Mouse (Mus musculus): Measurements from ENCODE around the gene Tmbim1.

DNA sequence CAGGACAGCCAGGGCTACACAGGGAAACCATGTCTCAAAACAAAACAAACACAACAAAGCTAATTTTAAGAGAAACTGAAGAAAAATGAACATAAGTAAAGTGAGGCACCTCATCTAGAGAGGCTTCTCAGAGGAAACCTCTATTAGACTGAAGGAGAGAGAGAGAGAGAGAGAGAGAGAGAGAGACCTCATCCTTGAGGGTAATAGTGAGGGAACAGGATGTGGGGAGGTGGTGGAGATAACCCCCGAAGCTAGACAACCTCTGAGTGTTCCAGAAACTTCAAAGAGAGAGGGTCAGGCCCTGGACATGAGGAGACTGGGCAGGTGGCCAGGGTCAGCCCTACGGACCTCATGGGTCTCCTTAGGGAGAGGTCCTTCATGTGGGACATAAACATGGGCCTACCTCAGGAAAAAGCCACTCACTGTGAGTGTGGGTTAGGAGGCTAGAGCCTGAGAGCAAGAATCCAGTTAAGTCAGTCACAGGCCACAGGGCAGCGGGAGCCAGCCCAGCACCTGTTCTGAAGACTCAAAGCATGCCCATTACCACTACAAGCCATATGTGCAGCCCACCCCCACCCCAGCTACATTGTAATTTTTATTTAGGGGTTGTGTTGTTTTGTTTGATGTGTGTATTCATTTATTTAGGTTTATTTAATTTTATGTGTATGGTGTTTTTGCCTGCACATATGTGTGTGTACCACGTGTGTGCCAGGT is 10.8 kb upstream of the Tmbim1 start:
- TF ChIP-seq CTCF (conservative IDR thresholded peaks at IDR 0.05 in 1 of 2, IDR thresholded peaks at IDR 0.05 in 1 of 2; ENCODE audit: low read depth in 2 of 2, low read length in 2 of 2) (no peak), POLR2A (IDR thresholded peaks at IDR 0.05; ENCODE audit: low read depth, low read length) (no peak), NELFE (IDR thresholded peaks at IDR 0.05; ENCODE audit: low read depth, low read length) (no peak), MAZ (IDR thresholded peaks at IDR 0.05; ENCODE audit: low read depth, low read length) (no peak), GABPA (IDR thresholded peaks at IDR 0.05; ENCODE audit: insufficient replicate concordance, low read depth, low read length) (no peak), NRF1 (IDR thresholded peaks at IDR 0.05; ENCODE audit: low read depth, low read length) (no peak), CHD1 (IDR thresholded peaks at IDR 0.05; ENCODE audit: low read depth, low read length) (no peak), SIN3A (IDR thresholded peaks at IDR 0.05; ENCODE audit: low read length) (no peak), ZKSCAN1 (IDR thresholded peaks at IDR 0.05; ENCODE audit: borderline replicate concordance, low read depth, low read length) (no peak)
